Mouse (Mus musculus) kidney, embryonic 16.5 days (tissue): ENCODE measurements at regions not wholly inside any gene's neighbourhood (a gene's known extent, or its start where the extent isn't known, plus 50 kb on each side); places are given as distances from the start of the nearest gene placed in this dataset. TPM values are rescaled to one million over a fixed set of nuclear protein-coding genes. Genes with fewer than 3 reads are reported as not detected.

Experiments used
- ATAC-seq: fragments of 200-750 bp; cut with Nextera tagmentation; 2 replicates; pipeline ENCODE4 v1.8.0; 2017; ENCODE audit warnings: moderate TSS enrichment; ENCODE audit not compliant: low FRiP score, low TSS enrichment
- H3K27ac ChIP-seq: fragments of 300-500 bp; sonication (generic); 2 replicates; pipeline ENCODE4 v1.5.1; 2014; ENCODE audit warnings: low read length
- H3K27me3 ChIP-seq: fragments of 300-500 bp; sonication (generic); 2 replicates; pipeline ENCODE4 v1.6.1; 2014; ENCODE audit warnings: low read length, control low read depth, mixed read lengths; ENCODE audit not compliant: insufficient read depth
- H3K36me3 ChIP-seq: fragments of 300-500 bp; sonication (generic); 2 replicates; pipeline ENCODE4 v1.6.1; 2014; ENCODE audit warnings: low read length, control low read depth, mixed read lengths; ENCODE audit not compliant: insufficient read depth
- H3K4me1 ChIP-seq: fragments of 300-500 bp; sonication (generic); 2 replicates; pipeline ENCODE4 v1.6.1; 2014; ENCODE audit warnings: low read length, control low read depth, mixed read lengths; ENCODE audit not compliant: insufficient read depth
- H3K4me2 ChIP-seq: fragments of 300-500 bp; sonication (generic); replicated peaks from 2 replicates; pipeline ENCODE4 v1.6.1; 2014; ENCODE audit warnings: low read depth, low read length
- H3K4me3 ChIP-seq: fragments of 300-500 bp; sonication (generic); 2 replicates; pipeline ENCODE4 v1.5.1; 2014; ENCODE audit warnings: mild to moderate bottlenecking, low read length
- H3K9ac ChIP-seq: fragments of 300-500 bp; sonication (generic); replicated peaks from 2 replicates; pipeline ENCODE4 v1.6.1; 2014; ENCODE audit warnings: low read length
- H3K9me3 ChIP-seq: fragments of 300-500 bp; sonication (generic); 2 replicates; pipeline ENCODE4 v1.6.1; 2016; ENCODE audit warnings: low read length, control low read depth
- WGBS: fragments of 180-500 bp; shearing (Covaris S2); extraction: QIAGEN DNeasy Blood & Tissue Kit; methylation state at CpG from one replicate; pipeline ENCODE4 v1.1.7; 2014; 5-methylcytosine and 5-hydroxymethylcytosine counted together
- microRNA-seq: library from miRNA; unstranded; fragments of <30 nt; microRNA quantifications from one replicate; pipeline ENCODE4, GENCODE M21; 2016

DNA sequence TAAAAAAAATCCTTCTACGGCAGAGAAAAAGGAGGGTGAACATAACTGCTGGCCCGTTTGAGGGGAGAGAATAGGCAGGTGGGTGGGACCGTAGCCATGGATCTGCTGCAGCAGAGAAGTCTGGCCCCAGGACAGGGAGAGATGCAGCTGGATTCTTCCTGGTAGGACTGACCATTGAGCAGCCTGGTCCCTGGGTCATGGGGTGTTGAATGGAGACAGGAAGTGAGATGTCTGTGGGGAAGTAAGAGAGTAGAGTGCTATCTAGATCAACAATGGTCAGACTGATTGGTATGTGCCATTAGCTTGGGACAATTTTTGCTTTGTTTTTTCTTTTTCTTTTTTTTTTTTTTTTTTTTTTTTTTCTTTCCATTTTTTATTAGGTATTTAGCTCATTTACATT is 1123.5 kb upstream of the A1bg start:
- Histone ChIP-seq H3K4me3 (no peak overlapping the region), H3K9ac (no peak overlapping the region), H3K4me1 (peaks cover 20% of the 10 kb centered on the region)

DNA sequence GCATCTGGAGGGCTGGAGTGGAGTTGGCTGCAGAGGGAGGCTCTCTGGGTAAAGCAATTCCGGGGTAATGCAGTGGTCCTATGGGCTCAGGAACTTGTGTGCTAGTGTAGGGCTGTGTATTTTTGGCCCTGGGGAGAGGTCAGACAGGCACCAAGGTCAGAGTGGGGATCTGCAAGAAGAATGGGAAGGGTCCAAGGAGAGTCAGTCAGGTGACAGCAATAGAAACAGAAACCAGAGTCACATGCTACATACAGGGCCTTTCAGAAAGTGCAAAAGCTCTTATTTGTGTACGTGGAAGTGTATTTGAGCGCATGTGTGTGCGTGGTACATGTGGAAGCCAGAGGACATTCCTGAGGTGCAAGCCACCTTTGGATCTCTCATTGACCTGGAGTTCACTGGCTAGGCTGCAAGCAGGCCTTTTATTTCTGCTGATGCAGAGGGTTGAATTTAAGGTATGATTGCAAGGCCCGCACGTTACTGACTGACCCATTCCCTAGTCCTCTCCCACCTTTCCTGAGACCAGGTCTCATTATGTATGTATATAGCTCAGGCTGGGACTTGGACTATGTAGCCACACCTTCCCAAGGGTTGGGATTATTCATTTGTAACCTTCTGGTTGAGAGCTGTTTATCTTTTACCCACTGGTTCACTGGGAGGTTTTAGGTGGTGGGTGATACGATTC is 1122.0 kb upstream of the A1bg start:
- H3K4me2 ChIP-seq: no peak overlapping the region
- no peak overlapping the region for H3K9ac ChIP-seq
- WGBS: 80% methylated on average over 7 of the region's 7 CpGs
- no peak overlapping the region for H3K4me3 ChIP-seq
- H3K27ac ChIP-seq: peak overlapping the region; percentile 19
- H3K4me1 ChIP-seq: peaks cover 21% of the 10 kb centered on the region
- no peaks in the 10 kb centered on the region for H3K27me3 ChIP-seq
- no peaks in the 10 kb centered on the region for H3K36me3 ChIP-seq
- H3K9me3 ChIP-seq: no peaks in the 10 kb centered on the region
- ATAC-seq: peak; percentile 69; the same call in 1 of the 2 replicates

More for the DNA sequence above, 1123.5 kb upstream of the A1bg start:
- H3K4me2 ChIP-seq: no peak overlapping the region
- H3K27ac ChIP-seq: no peak overlapping the region
- H3K27me3 ChIP-seq: no peaks in the 10 kb centered on the region
- no peak for ATAC-seq
- no peaks in the 10 kb centered on the region for H3K36me3 ChIP-seq
- peaks cover 4% of the 10 kb centered on the region for H3K9me3 ChIP-seq
- WGBS: 60% methylated on average over 3 of the region's 3 CpGs

DNA sequence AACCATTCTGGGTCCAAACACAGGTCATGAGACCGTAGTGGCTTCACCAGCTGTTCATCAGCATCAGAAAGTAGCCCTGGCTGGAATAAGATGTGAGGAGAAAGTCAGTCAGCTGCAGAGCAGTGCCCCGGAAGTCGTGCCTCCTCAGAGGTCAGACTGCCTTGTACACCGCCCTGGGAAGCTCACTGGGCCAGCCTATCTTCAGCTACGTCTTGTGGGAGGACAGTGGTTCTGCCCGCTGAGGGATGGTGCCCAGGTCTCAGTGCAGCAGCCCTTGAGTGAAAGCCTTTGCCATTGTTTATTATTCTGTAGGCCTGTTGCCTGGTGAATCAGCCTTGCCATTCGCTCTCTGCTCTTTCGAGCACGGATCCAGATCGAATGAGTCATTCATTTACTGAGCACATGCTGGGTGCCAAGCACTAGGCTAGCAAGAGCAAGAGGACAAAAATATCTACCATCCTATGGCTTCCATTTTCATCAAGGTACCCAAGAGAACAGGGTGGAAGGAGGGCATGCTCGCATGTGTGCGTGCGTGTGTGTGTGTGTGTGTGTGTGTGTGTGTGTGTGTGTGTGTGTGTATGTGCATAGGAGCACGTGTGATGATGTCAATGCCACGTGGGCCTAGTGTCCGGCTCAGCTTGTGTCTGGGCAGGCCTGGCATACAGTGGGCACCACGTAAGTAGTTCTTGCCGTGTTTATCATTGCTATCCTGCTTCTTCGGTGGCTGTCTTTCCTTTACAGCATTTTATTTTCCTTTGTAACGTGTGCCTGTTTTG is 1121.0 kb upstream of the A1bg start:
- ATAC-seq: peak; percentile 60; the same call in 1 of the 2 replicates

DNA sequence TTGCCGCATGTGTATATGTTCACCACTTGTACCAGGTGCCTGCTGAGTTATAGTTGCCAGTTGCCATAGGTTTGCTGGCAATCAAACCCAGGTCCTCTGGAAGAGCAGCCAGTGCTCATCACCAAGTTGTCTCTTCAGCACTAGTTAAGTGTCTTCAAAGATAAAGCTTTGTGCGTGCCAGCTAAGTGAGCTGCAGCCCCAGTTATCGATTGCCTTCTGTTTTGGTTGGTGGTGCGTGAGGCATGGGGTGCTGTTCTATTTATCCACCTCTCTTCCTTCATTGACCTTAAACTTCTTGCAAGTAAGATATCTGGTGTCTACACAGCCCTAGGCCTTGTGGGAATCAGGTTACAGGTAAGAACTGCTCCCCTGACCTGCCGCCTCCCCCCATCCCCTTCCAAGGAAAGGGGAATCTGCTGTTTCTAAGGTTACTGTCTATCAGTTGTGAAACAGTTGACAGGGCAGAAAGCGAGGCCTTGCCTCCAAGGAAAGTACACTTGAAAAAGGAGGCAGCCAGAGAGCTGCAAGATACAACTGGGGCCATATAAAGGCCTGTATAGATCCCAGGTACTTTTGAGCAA is 1120.2 kb upstream of the A1bg start:
- peak overlapping the region; percentile 11 for H3K27ac ChIP-seq
- ATAC-seq: peak; percentile 16; the same call in 1 of the 2 replicates

More for the DNA sequence above, 1121.0 kb upstream of the A1bg start:
- Histone ChIP-seq H3K9ac (no peak overlapping the region), H3K27ac (peak overlapping the region; percentile 11), H3K36me3 (no peaks in the 10 kb centered on the region), H3K4me3 (no peak overlapping the region), H3K27me3 (no peaks in the 10 kb centered on the region), H3K9me3 (no peaks in the 10 kb centered on the region), H3K4me1 (peaks cover 30% of the 10 kb centered on the region), H3K4me2 (no peak overlapping the region)
- WGBS: 66% methylated on average over 20 of the region's 20 CpGs

More for the DNA sequence above, 1120.2 kb upstream of the A1bg start:
- Histone ChIP-seq H3K4me3 (no peak overlapping the region), H3K9ac (no peak overlapping the region), H3K9me3 (no peaks in the 10 kb centered on the region), H3K36me3 (no peaks in the 10 kb centered on the region), H3K4me2 (no peak overlapping the region), H3K4me1 (peaks cover 36% of the 10 kb centered on the region), H3K27me3 (no peaks in the 10 kb centered on the region)
- 59% methylated on average over 6 of the region's 6 CpGs for WGBS

Small RNA genes in the stretch of these regions (microRNA-seq; reads per million reads assigned to microRNA genes)
- not detected for gene Gm24810
